Mouse (Mus musculus): ENCODE data around the gene Hexb.

The Hexb gene

DNA sequence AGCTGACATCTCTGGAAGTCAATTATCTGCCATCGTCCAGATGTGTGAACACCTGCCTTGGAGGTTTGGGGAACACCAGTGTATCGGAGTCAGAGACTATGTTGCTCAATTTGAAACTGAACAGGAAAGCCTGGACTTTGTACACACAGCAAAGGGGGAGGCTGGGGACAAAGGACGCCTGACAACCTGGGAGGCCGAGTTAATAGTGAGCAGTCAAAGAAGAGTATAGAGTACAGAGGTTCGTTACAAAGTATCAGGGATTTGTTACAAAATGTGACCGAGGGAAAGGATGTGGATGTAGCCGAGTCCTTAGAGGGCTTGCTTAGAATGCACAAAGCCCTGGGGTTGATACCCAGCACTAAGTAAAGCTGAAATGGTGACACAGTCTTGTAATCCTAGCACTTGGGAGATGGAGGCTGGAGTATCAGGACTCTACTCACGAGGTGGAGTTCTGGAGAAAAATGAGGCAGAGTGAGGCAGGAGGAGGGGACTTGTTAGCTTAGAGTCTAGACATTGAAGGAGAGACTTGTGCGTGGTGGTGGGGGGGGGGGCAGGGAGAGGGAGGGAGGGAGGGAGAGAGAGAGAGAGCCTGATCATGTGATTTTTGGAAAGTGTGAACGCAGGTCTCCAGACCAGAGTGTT, 26.3 kb upstream of the Hexb start:
- no peak for DNase-seq (ENCODE audit: low spot score in 2 of 2)

DNA sequence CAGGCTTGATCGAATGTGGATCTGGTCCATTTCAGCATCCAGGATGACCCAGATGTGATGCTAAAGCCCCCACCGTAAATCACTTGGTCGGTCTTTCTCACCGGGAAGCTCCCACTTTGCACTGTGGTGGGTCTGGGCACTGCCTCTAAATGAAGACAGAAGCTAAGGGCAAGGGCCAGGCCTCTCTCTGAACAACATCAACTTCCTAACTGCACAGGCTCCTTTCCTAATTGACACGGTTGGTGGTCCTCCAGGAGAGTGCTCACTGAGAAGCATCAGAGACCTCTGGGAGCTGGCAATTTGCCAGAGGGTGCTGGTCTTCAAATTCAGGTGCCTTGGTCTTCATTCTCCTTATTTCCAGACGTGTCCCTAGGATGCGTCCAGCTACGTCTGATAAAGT, 25.7 kb upstream of the Hexb start:
- no peak for DNase-seq (ENCODE audit: low spot score in 2 of 2)

DNA sequence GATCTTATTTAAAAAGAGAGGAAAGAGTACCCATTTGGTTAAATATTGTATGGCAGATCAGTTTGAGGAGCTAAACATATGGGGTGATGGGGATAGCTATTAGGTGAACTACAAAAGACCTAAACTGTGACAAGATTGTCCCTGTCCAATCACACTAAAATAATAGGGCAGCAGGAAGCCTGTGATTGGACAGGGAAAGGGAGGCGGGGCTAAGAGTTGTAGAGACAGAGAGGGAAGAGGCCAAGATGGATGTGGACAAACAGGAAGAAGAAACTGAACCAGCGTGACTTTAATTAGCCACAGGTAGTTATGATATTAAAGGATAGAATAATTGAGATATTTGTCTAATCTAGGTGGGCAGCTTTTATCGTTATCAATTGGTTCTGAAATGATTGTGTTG, 21.9 kb upstream of the Hexb start:
- no peak for DNase-seq (ENCODE audit: low spot score in 2 of 2)

DNA sequence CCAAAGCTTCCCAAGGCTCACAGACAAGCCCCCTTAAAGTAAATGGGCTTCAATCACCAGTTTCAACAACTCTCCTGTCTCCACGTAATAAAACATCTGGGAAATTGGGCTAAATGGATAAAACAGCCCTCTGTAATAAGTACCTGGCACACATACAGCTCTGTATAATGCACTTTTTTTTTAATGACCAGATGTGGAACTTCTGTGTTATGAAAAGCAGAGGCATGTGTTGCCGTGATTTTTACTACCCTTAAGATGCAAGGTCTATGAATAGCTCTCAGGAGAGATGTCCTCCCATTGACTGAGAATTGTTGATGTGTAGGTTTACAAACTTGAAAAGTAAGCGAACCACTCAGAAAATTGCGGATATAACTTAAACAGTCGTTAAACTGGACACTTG, 18.0 kb upstream of the Hexb start:
- no peak for DNase-seq (ENCODE audit: low spot score in 2 of 2)

DNA sequence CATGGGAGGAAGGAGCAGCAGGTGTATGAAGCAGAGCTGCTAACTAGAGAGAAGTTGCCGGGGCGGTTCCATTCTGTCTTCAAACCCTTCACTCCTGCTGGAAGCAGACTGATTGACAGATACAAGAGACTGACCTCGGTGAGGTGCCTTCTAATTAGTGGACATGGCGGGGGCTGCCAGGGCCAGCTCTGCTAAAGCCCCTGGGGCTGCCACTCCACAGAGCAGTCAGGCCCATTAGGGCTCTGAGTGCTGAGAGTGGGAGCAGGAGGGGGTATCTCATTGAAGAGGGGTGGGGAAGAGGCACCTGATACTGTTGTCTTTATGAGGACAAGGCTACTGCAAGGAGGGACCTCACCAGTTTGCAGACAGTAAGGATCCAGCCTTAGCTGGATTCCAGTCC, 17.4 kb upstream of the Hexb start:
- no peak for DNase-seq (ENCODE audit: low spot score in 2 of 2)

DNA sequence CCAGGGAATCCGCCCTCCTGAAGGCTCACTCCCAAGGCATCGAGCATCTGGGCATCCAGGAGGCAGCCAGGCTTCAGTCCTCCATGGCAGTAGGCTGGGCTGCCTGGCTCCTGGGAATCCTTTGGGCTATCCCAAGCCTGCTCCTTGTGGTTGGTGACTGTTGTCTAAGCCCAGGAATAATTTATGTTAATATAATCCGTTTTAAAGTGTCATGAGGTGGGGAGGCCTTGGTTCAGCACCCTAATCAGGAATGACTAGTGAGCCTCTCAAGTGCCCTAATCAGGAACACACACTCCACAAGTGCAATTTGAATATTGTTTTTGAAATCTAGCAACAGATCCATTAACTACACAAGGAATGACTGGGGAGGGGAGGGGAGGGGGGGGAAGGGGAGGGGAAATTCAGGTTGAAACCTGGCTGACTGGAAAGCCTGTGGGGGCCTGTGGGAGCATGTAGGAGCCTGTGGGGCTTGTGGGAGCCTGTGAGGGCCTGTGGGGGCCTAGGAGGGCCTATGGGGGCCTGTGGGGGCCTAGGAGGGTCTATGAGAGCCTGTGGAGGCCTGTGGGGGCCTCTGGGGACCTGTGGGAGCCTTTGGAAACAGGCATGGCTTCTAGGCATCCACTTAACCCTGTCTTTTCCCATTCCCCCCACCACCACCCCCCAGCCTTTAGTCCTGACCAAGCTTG, 16.6 kb upstream of the Hexb start:
- DNase-seq (ENCODE audit: low spot score in 2 of 2): no peak

DNA sequence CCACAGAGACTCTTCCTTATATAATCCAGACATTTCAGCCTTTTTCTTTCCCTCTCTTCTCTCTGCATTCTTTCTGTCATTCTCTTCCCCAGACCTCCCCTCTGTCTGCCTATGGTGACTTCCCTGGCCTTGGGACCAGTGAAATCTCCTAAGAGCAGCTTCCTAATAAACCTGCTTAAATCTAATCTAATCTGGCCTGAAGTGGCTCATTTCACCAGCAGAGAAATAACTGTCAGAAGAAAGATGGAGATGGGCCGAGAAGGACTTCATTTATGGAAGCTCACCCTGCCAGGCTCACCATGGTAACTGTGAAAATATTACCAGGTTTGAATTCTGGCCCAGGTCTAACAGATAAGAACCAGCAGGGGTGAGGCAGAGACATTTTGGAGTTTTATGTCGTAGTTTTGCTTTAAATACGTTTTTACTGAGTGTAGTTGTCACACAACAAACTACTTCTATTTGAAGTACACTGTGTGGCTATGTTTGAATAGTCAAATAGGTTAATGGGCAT, 10.4 kb upstream of the Hexb start:
- no peak for DNase-seq (ENCODE audit: low spot score in 2 of 2)

DNA sequence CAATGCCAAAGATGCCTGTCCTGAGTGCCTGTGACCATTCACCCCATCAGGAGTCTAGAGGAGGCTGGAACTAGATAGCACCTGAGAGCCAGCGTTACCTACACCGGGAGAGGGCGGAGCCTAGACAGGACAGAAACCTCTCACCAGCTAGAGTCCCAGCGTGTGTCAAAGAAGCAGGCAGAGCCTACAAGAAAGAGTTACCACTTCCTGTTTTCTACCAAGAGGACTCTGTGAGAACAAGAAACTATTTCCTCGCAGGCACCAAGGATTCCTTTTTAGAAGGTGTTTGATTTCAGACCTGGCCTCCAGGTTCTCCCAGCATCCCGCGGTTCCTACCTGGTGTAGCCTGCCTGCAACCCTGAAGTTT, 9.9 kb upstream of the Hexb start:
- no peak for DNase-seq (ENCODE audit: low spot score in 2 of 2)

DNA sequence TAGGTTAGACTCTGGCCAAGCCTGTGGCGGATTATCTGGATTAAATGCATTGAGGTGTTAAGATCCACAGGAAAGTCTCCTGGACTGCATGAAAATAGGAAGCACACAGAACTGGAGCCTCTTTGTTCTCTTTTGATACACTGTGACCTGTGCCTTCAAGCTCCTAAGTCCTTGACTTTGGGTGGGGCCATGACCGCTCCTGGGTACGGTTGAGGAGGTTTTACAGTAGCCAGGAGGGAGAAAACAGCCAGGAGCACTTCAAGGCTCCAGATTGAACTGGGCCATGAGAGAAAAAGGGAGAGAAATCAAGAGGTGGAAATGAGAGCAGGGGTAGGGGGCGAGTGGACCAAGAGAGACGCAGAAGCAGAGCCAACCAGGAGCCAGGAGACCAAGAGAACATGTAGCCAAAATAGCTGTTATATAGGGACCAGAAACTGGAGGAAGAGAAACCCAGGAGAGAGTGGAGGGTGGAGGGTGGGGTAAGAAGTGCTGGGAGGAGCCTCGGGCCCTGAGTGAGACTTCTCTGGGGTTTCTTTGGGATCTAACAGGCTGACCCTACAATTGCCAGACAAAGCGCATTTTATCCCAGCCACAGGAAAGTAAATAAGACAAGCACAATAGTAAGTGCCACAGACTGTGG, 9.4 kb upstream of the Hexb start:
- no peak for DNase-seq (ENCODE audit: low spot score in 2 of 2)

DNA sequence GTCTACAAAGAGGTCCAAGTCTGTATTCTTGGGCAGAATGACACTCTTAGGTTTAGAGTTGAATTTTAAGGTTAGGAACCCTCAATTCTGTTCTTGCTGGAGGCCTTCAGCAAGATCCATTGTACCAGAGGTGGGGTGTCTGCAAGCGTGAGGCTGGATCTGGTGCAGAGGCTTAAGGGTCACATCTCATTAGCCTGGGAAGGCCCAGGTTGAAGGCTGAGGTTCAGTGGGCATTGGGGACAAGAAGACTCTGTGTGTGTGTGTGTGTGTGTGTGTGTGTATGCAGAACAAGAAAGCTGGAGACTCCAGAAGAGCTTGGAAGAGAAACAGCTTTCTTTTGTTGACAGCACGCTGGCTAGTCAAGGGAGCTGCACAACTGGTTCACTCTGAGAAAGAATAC, 7.9 kb upstream of the Hexb start:
- DNase-seq (ENCODE audit: low spot score in 2 of 2): no peak

DNA sequence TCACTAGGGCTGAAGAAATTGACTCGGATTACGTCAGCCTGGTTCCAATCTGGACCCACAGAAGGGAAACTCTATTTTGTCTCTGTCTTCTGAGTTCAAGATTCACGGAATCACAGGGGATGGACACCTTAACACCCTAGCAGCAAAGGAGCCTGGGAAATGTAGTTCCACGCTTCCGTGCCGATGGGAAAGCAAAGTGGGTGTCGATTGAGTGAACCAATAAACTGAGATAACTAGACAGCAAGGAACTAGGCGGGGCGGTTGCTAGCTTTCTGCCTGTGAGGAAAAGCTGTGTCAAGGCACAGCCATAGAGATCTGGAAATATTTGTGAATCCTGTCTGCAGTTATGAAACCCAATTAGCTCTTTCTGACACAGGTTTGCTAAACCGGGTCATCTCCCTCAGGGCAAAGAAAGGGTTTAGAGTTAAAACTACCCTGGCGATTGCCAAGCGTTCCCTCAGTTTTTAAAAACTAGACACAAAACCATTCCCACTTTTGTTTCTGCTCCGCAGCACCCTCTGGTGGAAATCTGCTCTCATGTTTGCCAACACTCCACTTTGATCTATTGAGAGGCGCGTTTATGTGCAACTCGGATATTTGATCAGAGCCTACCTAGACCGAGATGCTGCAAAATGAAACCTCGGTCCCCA, 7.0 kb upstream of the Hexb start:
- peak; percentile 76 to 84 for DNase-seq (ENCODE audit: low spot score in 2 of 2)

DNA sequence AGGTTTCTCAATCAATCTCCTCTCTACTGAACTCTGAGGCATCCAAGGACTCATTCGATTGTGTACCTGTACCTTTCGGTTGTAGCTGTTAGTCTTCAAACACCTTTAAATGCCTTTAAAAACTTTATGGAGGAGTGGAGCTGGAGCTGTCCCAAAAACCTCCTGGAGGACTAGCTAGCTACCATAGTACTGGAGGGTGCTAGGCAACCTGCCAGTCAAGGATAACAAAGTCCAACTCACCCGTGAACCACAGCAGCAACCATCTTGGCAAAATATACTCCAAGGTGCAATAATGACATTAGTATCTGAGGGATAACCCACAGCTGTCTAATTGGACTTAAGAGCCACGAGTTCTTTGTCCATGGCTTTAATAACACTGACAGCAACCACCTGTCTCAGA, 3.7 kb upstream of the Hexb start:
- DNase-seq (ENCODE audit: low spot score in 2 of 2): no peak

DNA sequence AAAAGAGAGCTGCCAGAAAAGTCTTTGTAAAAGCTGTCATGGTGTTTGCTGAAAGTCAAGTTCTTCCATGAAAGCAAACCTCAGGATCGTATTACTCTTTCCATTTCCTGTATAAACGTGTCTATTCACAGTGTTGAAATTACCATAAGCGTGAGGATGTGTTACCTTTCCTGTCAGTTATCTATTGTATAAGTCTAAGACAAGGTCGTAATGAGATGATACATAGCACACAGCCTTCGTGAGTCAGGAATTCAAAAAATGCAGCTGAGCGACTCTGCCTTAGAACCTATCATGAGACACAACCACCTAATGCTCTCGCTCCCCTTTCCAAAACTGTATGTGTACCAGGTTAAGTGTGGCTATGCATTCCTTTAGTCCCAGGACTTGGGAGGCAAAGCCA, 2.9 kb upstream of the Hexb start:
- DNase-seq (ENCODE audit: low spot score in 2 of 2): no peak

DNA sequence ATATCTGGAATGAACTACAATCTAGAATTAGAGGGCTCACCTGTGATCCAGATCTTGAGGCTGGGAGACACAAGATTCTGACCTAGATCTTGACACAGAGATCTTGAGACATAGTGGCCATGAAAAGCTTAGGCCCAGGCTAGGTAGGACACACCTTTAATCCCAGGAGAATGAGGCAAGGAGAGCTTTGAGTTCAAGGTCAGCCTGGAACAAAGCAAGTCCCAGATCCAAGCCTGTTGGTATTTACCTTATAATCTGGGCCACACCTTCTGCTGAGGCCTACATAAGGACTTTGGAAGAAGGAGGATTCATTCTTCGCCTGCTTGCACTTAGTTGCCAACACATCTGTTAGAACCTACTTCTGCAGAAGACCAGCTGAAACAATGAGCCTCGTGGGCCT, 966 bp upstream of the Hexb start:
- DNase-seq (ENCODE audit: low spot score in 2 of 2): no peak

DNA sequence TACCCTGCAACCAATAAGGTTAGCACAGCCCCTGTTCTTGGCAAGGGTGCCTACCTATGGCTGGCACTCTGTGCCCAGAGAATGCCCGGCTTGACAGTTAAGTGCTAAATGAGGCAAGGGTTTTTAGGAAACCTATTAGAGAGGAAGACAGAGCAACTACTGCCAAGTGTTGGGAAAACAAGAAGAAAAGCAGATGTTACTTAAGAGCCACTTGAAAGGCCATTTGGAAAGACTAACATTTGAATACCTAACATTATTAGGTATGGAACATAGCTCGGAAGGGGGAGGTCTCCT, 1.3 kb downstream of the Hexb start:
- no peak for DNase-seq (ENCODE audit: low spot score in 2 of 2)

DNA sequence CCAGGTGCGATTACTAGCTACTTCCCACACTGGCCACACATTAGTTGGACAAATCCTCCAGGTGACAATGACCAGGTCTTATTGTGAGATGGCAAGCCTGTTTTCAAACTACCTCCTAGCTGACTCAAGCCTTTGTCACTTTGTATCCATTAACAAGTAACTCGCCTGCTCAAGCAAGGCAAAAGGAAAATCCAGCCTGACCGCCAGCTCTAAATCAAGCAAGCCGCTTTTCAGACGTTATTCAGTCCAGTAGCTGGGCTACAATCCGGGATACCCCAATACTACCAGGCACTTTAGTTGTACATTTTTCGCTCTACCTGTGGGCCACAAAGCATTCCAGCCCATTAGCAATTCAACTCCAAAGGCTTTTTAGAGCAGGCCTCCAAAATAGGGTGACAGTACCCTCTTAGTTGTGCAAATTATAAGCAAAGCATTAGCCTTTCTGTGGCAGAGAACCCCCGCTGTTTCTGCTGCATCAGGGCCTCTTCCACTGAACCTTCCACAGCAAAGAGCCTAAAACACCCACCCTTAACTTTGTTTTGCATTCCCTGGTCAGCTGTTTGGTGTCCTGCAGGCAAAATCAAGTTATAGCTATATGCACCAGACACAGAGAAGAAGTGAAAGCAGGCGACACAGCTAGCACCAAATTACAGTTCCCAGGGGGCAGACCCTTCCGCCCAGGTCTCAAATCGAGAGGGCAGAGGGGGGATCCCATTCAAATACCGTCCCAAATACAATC, 1.8 kb downstream of the Hexb start:
- no peak for DNase-seq (ENCODE audit: low spot score in 2 of 2)

DNA sequence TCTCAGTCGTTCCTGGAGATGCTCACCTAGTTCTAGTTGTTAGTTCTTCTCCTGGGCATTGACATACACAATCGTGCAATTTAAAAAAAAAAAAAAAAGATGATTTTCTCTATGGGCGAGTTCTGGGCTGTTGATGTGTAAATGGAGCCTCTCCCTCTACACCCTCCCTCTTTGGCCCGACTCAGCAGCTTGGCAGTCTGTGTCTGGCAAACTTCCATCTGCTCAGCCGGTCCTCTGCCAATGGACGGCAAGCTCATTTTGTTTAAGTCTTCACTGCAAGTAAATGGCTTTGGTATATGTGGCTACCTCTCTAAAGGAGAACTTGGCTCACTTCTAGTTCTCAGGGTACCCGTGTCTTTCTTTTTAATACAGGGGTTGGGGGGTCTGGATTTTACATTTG, 4.7 kb downstream of the Hexb start:
- peak in 1 of 2 experiments; percentile 55 for DNase-seq (ENCODE audit: low spot score in 2 of 2)

DNA sequence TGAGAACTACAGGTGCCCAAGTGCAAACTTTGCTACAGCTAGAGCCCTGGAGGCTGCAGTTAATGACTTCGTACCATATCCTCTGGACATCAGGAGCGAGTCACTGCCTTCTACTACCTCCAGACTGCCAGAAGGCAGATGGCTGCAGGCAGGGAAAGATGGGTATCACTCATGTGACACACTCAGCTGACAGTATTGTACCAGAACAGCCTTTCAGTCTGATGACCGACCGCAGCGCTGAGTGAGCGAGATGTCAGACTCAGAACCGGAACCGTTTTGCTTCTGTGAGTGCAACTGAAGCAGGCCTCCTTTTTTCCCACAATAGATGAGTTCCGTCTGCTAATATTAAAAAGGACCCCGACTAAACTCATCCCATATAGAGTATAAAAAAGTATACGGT, 5.5 kb downstream of the Hexb start:
- no peak for DNase-seq (ENCODE audit: low spot score in 2 of 2)

DNA sequence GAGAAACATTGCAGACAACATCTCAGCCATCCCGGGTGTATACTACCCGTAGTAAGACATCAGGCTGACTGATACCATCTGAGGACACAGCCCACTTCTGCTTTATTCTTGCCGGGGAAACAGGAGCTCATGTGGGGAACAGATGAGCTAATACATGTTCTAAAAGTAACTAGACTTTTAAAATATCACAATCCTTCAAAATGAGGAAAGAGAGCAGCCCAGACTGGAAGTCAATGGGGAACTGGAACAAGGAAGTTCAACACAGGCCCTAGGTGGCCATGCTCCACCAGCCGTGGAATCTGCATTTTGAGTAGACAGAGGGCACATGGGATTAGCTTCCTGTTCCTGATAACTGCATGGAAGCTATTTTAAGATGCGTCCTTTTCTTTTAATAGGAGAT, 10.5 kb downstream of the Hexb start:
- DNase-seq (ENCODE audit: low spot score in 2 of 2): no peak

DNA sequence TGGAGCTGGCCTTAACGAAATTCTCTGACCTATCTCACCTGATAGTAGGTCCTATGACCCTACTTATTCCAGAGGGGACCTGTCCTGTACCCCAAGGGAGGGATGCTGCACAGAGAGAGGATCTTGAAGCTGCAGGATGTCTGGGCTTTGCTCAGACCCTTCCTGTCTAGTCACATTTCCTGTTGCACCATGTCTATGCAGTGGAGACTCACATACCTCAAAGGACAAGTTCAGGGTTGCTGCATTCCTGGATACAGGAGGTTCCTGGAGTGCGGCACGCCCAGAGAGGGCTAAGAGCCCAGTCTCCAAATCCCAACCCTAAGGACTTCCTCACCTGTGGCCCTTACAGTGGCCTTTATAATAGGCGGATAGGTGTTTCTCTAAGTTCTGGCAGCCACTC, 11.8 kb downstream of the Hexb start:
- no peak for DNase-seq (ENCODE audit: low spot score in 2 of 2)

DNA sequence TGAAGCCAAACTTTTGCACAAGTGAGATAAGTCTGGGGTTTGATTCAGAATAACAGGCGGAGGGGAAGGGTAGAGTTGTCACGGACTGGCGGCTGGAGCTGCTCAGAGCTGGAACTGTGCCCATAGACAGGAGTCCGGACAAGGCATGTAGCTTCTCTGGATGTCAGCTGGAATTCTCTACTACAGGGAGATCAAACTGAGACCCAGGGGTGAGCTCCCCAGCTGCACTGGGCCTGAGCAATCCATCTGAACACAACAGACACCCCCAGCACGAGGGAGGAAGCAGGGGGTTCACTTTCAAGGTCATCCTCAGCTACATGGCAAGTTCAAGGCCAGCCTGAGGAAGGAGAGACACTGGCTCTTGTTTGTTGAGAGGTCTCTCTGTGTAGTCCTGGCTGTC, 13.5 kb downstream of the Hexb start:
- DNase-seq (ENCODE audit: low spot score in 2 of 2): no peak

DNA sequence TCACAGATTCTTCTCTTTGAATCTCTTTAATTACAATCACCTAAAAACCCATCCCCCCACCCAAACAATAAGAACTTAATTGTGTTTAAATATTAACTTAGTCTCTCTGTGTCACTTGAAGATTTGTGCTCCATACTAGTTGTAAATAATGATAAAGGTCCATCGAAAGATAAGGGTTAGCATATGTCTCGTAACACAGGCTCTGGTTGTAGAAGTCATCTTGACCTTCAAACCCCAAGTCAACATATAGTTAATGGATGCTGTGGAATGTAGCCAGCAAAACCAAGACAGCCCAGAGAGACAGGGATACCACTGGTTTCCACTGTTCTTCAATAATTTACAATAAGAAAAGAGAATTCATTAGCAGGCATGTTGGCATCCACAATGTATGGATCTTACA, 14.0 kb downstream of the Hexb start:
- no peak for DNase-seq (ENCODE audit: low spot score in 2 of 2)

All from urinary bladder, adult 18-20 months (tissue).